ENCODE assay signal across 11 mouse cellular contexts in genomic region chr1:81280978-81281377, GRCm38 (mm10).
DNase-seq lines count a peak whose midpoint lies in the region; ATAC-seq and TF ChIP-seq lines count a peak whose summit lies in the region.
"Had no signal": no experiment of that assay in that cellular context is flagged by ENCODE, and none has a peak within 500 bp of the region (broad histone marks: within the 10 kb centered on the region; RNA-seq: fewer than 3 reads in every experiment).

No protein-coding gene starts in this region.

- no peaks in the 10 kb centered on the region for H3K36me3 ChIP-seq in forebrain, embryonic 14.5 days (ENCODE audit: control insufficient read depth, insufficient read depth, low read length)
- H3K36me3 ChIP-seq in forebrain, embryonic 10.5 days (replicated peaks), result no peaks in the 10 kb centered on the region
- H3K36me3 ChIP-seq in limb, embryonic 14.5 days (ENCODE audit: control insufficient read depth, insufficient read depth, low read length), result no peaks in the 10 kb centered on the region
- no peaks in the 10 kb centered on the region for H3K36me3 ChIP-seq in heart, embryonic 10.5 days
- H3K36me3 ChIP-seq in heart, adult 2 months (ENCODE audit: control insufficient read depth, insufficient read depth, low read length), result no peaks in the 10 kb centered on the region
- H3K36me3 ChIP-seq: embryonic facial prominence, embryonic 13.5 days; liver, embryonic 15.5 days; neural tube, embryonic 12.5 days had no signal

- no peak overlapping the region; the same call in 1 of the 2 replicates for H3K27ac ChIP-seq in forebrain, embryonic 14.5 days (ENCODE audit: low read depth, low read length)
- no peak overlapping the region; the same call in 1 of the 2 replicates for H3K27ac ChIP-seq in forebrain, embryonic 10.5 days
- H3K27ac ChIP-seq in limb, embryonic 14.5 days (replicated peaks; ENCODE audit: low read depth, low read length), result no peak overlapping the region
- H3K27ac ChIP-seq in heart, embryonic 10.5 days, result no peak overlapping the region
- no peak overlapping the region for H3K27ac ChIP-seq in heart, adult 2 months
- H3K27ac ChIP-seq: embryonic facial prominence, embryonic 13.5 days; liver, embryonic 15.5 days; neural tube, embryonic 12.5 days had no signal

- H3K4me3 ChIP-seq in forebrain, embryonic 14.5 days (ENCODE audit: low read depth, low read length), result no peak overlapping the region
- H3K4me3 ChIP-seq in forebrain, embryonic 10.5 days, result no peak overlapping the region
- H3K4me3 ChIP-seq in limb, embryonic 14.5 days (replicated peaks; ENCODE audit: low read length), result no peak overlapping the region
- no peak overlapping the region for H3K4me3 ChIP-seq in heart, embryonic 10.5 days
- no peak overlapping the region for H3K4me3 ChIP-seq in heart, adult 2 months
- H3K4me3 ChIP-seq: embryonic facial prominence, embryonic 13.5 days; liver, embryonic 15.5 days; neural tube, embryonic 12.5 days had no signal

- intact Hi-C loops in heart, adult 2 months (cut with DNase I), result no loop called here

- no peak for TF ChIP-seq CTCF in heart, adult 2 months (IDR thresholded peaks at IDR 0.05)

- H3K4me2 ChIP-seq in forebrain, embryonic 14.5 days (ENCODE audit: low read length), result no peak overlapping the region
- H3K4me2 ChIP-seq in limb, embryonic 14.5 days (replicated peaks; ENCODE audit: low read depth, low read length, severe bottlenecking), result no peak overlapping the region
- H3K4me2 ChIP-seq: embryonic facial prominence, embryonic 13.5 days; liver, embryonic 15.5 days; neural tube, embryonic 12.5 days had no signal

- no peak overlapping the region for H3K9ac ChIP-seq in forebrain, embryonic 14.5 days (ENCODE audit: low read length)
- no peak overlapping the region for H3K9ac ChIP-seq in limb, embryonic 14.5 days (ENCODE audit: low read depth, low read length, severe bottlenecking)
- no peak overlapping the region for H3K9ac ChIP-seq in heart, adult 2 months (ENCODE audit: low read depth, low read length)
- H3K9ac ChIP-seq: embryonic facial prominence, embryonic 13.5 days; liver, embryonic 15.5 days; neural tube, embryonic 12.5 days had no signal

- peak; percentile 46 for DNase-seq in forebrain, embryonic 14.5 days (ENCODE audit: low spot score)
- DNase-seq in forebrain, embryonic 10.5 days (ENCODE audit: extremely low spot score, low spot score), result no peak
- DNase-seq in right cerebral cortex, postnatal 10 days (ENCODE audit: low spot score in 2 of 2), result peak; percentile 39 to 40
- DNase-seq in right cerebral cortex, adult 18-20 months, result no peak
- peak; percentile 23 for DNase-seq in limb, embryonic 14.5 days (ENCODE audit: low spot score)
- no peak for DNase-seq in heart, embryonic 10.5 days (ENCODE audit: low spot score)
- DNase-seq in Muller cell, postnatal 12 days (ENCODE audit: inconsistent ontology term), result no peak
- no peak for DNase-seq in heart, adult 2 months

- no peaks in the 10 kb centered on the region for H3K9me3 ChIP-seq in forebrain, embryonic 14.5 days (replicated peaks; ENCODE audit: control insufficient read depth, low read length)
- no peaks in the 10 kb centered on the region; the same call in 1 of the 2 replicates for H3K9me3 ChIP-seq in forebrain, embryonic 10.5 days
- H3K9me3 ChIP-seq in limb, embryonic 14.5 days (ENCODE audit: control insufficient read depth, low read length), result no peaks in the 10 kb centered on the region; the same call in 1 of the 2 replicates
- H3K9me3 ChIP-seq in heart, embryonic 10.5 days, result no peaks in the 10 kb centered on the region
- H3K9me3 ChIP-seq: embryonic facial prominence, embryonic 13.5 days; liver, embryonic 15.5 days; neural tube, embryonic 12.5 days had no signal

- no peak for TF ChIP-seq POLR2A in limb, embryonic 14.5 days (IDR thresholded peaks at IDR 0.05; ENCODE audit: borderline replicate concordance, extremely low read depth, insufficient read depth, insufficient read length)
- no peak for TF ChIP-seq POLR2A in heart, adult 2 months (IDR thresholded peaks at IDR 0.05; ENCODE audit: insufficient read depth, low read depth, low read length)

- H3K79me2 ChIP-seq in heart, adult 2 months (replicated peaks; ENCODE audit: control insufficient read depth, insufficient read depth, low read length), result no peaks in the 10 kb centered on the region; the same call in 1 of the 2 replicates

- H3K4me1 ChIP-seq in forebrain, embryonic 14.5 days (ENCODE audit: control insufficient read depth, insufficient read depth, low read length), result no peaks in the 10 kb centered on the region
- H3K4me1 ChIP-seq in forebrain, embryonic 10.5 days, result 0 out of 2 replicates have a peak, but pooled peaks cover 3% of the 10 kb centered on the region
- H3K4me1 ChIP-seq in limb, embryonic 14.5 days (ENCODE audit: control insufficient read depth, insufficient read depth, low read length), result no peaks in the 10 kb centered on the region; the same call in 1 of the 2 replicates
- no peaks in the 10 kb centered on the region for H3K4me1 ChIP-seq in heart, embryonic 10.5 days
- H3K4me1 ChIP-seq in heart, adult 2 months (ENCODE audit: control insufficient read depth, insufficient read depth, low read length), result no peaks in the 10 kb centered on the region
- H3K4me1 ChIP-seq: embryonic facial prominence, embryonic 13.5 days; liver, embryonic 15.5 days; neural tube, embryonic 12.5 days had no signal

- WGBS in forebrain, embryonic 14.5 days, result 40% methylated on average over 9 of the region's 9 CpGs
- WGBS in forebrain, embryonic 10.5 days, result 56% methylated on average over 9 of the region's 9 CpGs
- 37% methylated on average over 9 of the region's 9 CpGs for WGBS in limb, embryonic 14.5 days
- WGBS in heart, embryonic 10.5 days, result 53% methylated on average over 9 of the region's 9 CpGs
- 46% methylated on average over 9 of the region's 9 CpGs for WGBS in heart, adult 2 months

- H3K27me3 ChIP-seq in forebrain, embryonic 14.5 days (replicated peaks; ENCODE audit: control insufficient read depth, insufficient read depth, low read length), result no peaks in the 10 kb centered on the region
- no peaks in the 10 kb centered on the region for H3K27me3 ChIP-seq in forebrain, embryonic 10.5 days (ENCODE audit: poor library complexity, severe bottlenecking)
- H3K27me3 ChIP-seq in limb, embryonic 14.5 days (ENCODE audit: control insufficient read depth, insufficient read depth, low read length), result no peaks in the 10 kb centered on the region
- H3K27me3 ChIP-seq in heart, embryonic 10.5 days (ENCODE audit: insufficient read depth, poor library complexity, severe bottlenecking), result no peaks in the 10 kb centered on the region
- no peaks in the 10 kb centered on the region for H3K27me3 ChIP-seq in heart, adult 2 months (ENCODE audit: control insufficient read depth, insufficient read depth, low read length)
- H3K27me3 ChIP-seq: embryonic facial prominence, embryonic 13.5 days; liver, embryonic 15.5 days; neural tube, embryonic 12.5 days had no signal

- no peak for TF ChIP-seq EP300 in heart, adult 2 months (IDR thresholded peaks at IDR 0.05; ENCODE audit: insufficient read depth, low read depth, low read length)

- peak; percentile 58; the same call in 1 of the 2 replicates for ATAC-seq in forebrain, embryonic 14.5 days
- ATAC-seq in limb, embryonic 14.5 days (ENCODE audit: low FRiP score, low read depth), result no peak; the same call in 1 of the 2 replicates

Comparison
In these comparisons a context has a peak if more than half of its experiments do, and no peak if none do; other contexts are left out.
1. DNase-seq: peak in forebrain, embryonic 14.5 days (single experiment), right cerebral cortex, postnatal 10 days (2 of 2) and limb, embryonic 14.5 days (single experiment); none in forebrain, embryonic 10.5 days (single experiment), right cerebral cortex, adult 18-20 months (single experiment), heart, embryonic 10.5 days (single experiment), Muller cell, postnatal 12 days (single experiment) and heart, adult 2 months (0 of 2).